Mouse (Mus musculus): ENCODE measurements around the gene Zfp871. TPM values are rescaled to one million over a fixed set of nuclear protein-coding genes. Genes with fewer than 3 reads are reported as not detected.

Zfp871 gene
- polyA plus RNA-seq, 1 experiment from 2014 or later = 55.1 TPM

DNA sequence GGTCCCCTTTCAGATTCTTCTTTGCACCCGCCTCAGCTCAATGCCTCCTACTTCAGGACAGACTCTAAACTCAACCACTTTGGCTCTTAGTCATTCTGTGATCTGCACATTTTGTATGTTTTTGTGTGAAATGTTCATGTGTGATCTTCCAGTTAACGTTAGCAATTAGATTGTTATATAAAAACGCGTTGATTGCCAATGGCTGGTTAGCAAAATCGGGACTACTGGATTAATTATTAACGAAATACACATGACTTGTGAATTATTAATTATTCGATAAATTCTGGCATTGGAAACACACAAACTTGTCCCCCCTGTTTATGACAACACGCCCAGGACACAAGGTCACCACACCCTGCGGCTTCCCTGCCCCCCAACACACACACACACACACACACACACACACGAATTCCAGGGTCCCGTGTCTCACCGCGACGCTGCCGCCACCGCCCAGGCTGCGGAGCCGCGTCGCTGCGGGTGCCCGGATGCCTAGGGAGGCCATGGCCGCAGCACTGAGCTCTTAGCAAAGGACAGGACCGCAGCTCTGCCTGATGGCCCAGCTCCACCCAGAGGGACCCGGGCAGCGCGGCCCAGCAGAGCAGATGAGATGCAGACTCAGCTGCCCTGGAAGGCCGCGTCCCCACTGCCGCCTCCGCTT is 522 bp downstream of the Zfp871 start:
- Histone ChIP-seq H3K27me3 (no peaks in the 10 kb centered on the region), H3K9ac (replicated peaks) (peak overlapping the region; percentile 95), H3K4me1 (replicated peaks) (peaks cover 23% of the 10 kb centered on the region), H3K9me3 (no peaks in the 10 kb centered on the region), H3K27ac (peak overlapping the region; percentile 93), H3K4me2 (peak overlapping the region; percentile 72), H3K36me3 (peaks cover 41% of the 10 kb centered on the region), H3K4me3 (replicated peaks) (peak overlapping the region; percentile 91)
- peak; percentile 89 for ATAC-seq (ENCODE audit: insufficient number of reproducible peaks, insufficient read depth, low FRiP score, low TSS enrichment, low read depth)
- WGBS = 1% methylated on average over 31 of the region's 31 CpGs

DNA sequence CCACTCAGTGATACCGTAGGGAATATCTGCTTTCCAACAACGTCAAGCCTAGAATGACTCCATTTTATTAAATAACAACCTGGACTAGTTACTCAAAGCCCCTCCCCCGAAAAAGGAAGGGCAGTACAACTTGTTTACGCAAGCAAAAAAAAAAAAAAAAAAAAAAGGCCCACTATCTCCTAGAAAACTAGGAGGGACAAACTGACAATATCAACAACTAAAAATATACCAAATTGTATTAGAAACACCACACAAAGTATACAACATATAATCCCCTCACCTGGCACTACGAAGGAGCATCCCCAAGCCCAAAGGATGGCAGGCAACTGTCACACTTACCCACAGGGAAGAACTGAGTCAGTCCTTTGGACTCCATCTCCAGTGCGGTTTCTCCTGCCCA is 1.1 kb downstream of the Zfp871 start:
- 79% methylated on average over 6 of the region's 6 CpGs for WGBS
- peak overlapping the region; percentile 91 for H3K4me3 ChIP-seq (replicated peaks)
- ATAC-seq (ENCODE audit: insufficient number of reproducible peaks, insufficient read depth, low FRiP score, low TSS enrichment, low read depth) = no peak

DNA sequence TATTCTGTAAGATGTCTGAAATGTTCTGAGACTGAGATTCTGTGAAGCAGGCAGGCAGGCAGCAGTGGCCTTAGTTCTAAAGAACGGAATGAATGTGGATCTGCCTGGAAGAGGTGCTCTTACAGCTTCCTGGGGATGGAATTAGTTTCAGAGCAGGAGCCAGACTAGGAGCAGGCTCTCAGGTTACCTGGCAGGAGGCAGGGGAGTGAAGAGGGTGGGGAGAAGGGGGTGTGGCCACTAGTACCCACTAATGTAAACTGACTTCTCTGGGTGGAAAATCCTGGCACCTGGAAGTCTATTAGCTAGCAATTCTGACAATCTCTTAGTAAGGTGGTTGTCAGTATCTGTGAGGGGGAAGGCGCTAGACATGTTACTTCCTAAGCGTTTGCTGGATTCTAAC is 2.4 kb downstream of the Zfp871 start:
- Histone ChIP-seq H3K27me3 (no peaks in the 10 kb centered on the region), H3K4me3 (replicated peaks) (no peak overlapping the region), H3K36me3 (peaks cover 43% of the 10 kb centered on the region), H3K27ac (no peak overlapping the region), H3K4me1 (replicated peaks) (peaks cover 23% of the 10 kb centered on the region), H3K4me2 (no peak overlapping the region), H3K9ac (replicated peaks) (no peak overlapping the region), H3K9me3 (no peaks in the 10 kb centered on the region)
- ATAC-seq (ENCODE audit: insufficient number of reproducible peaks, insufficient read depth, low FRiP score, low TSS enrichment, low read depth) = no peak
- WGBS = 84% methylated on average over 3 of the region's 3 CpGs

More for the DNA sequence above, 1.1 kb downstream of the Zfp871 start:
- H3K4me2 ChIP-seq = peak overlapping the region; percentile 72
- H3K9me3 ChIP-seq = no peaks in the 10 kb centered on the region
- H3K27ac ChIP-seq = no peak overlapping the region
- H3K9ac ChIP-seq (replicated peaks) = peak overlapping the region; percentile 95; the same call in 1 of the 2 replicates
- H3K36me3 ChIP-seq = peaks cover 43% of the 10 kb centered on the region
- H3K27me3 ChIP-seq = no peaks in the 10 kb centered on the region
- H3K4me1 ChIP-seq (replicated peaks) = peaks cover 23% of the 10 kb centered on the region

DNA sequence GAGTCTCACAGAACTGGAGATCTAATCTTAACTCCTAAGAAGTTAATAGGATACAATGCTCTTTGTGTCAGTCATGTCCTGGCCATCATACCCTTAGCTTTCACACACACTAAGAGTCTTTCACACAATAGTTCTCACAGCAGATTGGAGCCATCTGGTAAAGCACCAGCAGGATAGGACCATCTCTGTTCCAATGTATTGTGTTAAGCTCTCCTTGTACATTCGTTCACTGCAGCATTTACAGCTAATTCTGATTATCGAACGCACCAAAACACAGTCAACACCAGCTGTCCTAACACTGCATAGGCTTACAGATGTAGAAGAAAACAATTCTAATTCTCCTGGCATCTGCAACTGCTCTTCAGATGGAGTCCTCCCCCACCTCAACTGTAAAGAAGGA is 10.5 kb downstream of the Zfp871 start:
- Histone ChIP-seq H3K4me1 (replicated peaks) (no peaks in the 10 kb centered on the region), H3K4me2 (no peak overlapping the region), H3K27me3 (no peaks in the 10 kb centered on the region), H3K9ac (replicated peaks) (no peak overlapping the region), H3K4me3 (replicated peaks) (no peak overlapping the region), H3K36me3 (peaks cover 79% of the 10 kb centered on the region), H3K9me3 (no peaks in the 10 kb centered on the region), H3K27ac (no peak overlapping the region)
- ATAC-seq (ENCODE audit: insufficient number of reproducible peaks, insufficient read depth, low FRiP score, low TSS enrichment, low read depth) = no peak
- 97% methylated on average over 3 of the region's 3 CpGs for WGBS

DNA sequence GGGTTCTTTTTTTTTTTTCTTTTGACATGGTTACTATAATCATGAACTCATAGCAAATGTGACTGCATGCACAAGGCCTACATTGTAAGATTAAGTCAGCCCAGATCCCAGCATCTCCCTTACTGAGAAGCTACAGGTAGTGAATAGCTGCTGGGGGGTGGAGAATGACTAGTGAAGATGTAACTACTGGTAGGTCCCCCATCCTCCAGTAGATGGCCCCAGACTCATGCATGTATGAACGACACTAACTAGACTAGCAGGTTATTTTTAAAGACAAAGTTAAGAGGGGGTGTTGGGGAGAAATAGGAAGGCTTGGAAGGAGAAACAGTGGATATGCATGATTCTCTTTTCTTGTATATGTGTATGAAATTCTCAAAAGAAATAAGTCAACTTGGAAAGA is 16.9 kb downstream of the Zfp871 start:
- no peak for ATAC-seq (ENCODE audit: insufficient number of reproducible peaks, insufficient read depth, low FRiP score, low TSS enrichment, low read depth)
- peaks cover 95% of the 10 kb centered on the region for H3K36me3 ChIP-seq
- 94% methylated on average over 1 of the region's 1 CpGs for WGBS
- no peak overlapping the region for H3K9ac ChIP-seq (replicated peaks)
- no peak overlapping the region for H3K27ac ChIP-seq
- H3K4me1 ChIP-seq (replicated peaks) = no peaks in the 10 kb centered on the region
- no peak overlapping the region for H3K4me2 ChIP-seq
- H3K27me3 ChIP-seq = no peaks in the 10 kb centered on the region
- no peak overlapping the region for H3K4me3 ChIP-seq (replicated peaks)
- H3K9me3 ChIP-seq = peaks cover 14% of the 10 kb centered on the region

DNA sequence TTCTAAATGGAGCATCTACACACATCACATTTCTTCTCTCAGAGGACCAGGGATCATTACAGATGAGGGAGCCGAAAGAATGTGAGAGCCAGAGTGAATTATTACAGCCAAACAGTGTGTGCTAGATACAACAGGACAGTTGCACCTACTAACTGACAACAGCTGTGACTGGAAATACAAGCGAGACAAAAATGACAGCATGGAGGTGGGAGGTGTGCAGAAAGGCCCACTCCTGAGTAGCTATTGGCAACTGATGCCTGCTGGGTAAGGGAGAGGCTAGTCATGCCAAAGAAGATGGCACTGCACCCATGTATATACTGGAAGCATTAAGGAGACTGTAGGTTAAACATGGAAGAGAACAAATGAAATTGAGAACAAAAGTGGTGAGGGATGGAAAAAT is 21.7 kb downstream of the Zfp871 start:
- Histone ChIP-seq H3K36me3 (peaks cover 74% of the 10 kb centered on the region), H3K27ac (no peak overlapping the region), H3K4me2 (no peak overlapping the region), H3K4me1 (replicated peaks) (no peaks in the 10 kb centered on the region), H3K9ac (replicated peaks) (no peak overlapping the region), H3K27me3 (no peaks in the 10 kb centered on the region), H3K4me3 (replicated peaks) (no peak overlapping the region), H3K9me3 (peaks cover 32% of the 10 kb centered on the region)
- WGBS = 94% methylated on average over 2 of the region's 2 CpGs
- no peak for ATAC-seq (ENCODE audit: insufficient number of reproducible peaks, insufficient read depth, low FRiP score, low TSS enrichment, low read depth)

DNA sequence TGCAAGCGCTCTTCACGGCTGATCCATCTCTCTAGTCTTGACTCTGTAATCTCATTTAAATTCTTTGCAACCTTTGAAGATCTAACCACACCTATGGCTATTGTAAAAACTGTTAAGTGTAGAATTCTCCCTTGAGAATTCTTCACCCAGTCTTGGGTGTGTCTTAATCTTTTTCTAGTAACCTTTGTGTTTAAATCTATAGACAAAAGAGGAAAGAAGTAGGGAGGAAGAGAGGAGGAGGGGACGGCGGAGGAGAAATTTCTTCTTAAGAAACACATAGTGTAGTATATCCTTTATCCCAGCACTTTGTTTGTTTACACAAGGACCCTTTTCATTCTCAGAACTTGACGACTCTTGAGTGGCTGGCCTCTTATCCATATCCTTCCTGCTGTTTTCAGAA is 30.8 kb downstream of the Zfp871 start:
- H3K27me3 ChIP-seq = no peaks in the 10 kb centered on the region
- H3K27ac ChIP-seq = no peak overlapping the region
- no peak overlapping the region for H3K4me2 ChIP-seq
- no peaks in the 10 kb centered on the region for H3K4me1 ChIP-seq (replicated peaks)
- H3K36me3 ChIP-seq = no peaks in the 10 kb centered on the region
- no peak overlapping the region for H3K9ac ChIP-seq (replicated peaks)
- H3K9me3 ChIP-seq = no peaks in the 10 kb centered on the region
- ATAC-seq (ENCODE audit: insufficient number of reproducible peaks, insufficient read depth, low FRiP score, low TSS enrichment, low read depth) = no peak
- no peak overlapping the region for H3K4me3 ChIP-seq (replicated peaks)
- WGBS = 76% methylated on average over 5 of the region's 5 CpGs

DNA sequence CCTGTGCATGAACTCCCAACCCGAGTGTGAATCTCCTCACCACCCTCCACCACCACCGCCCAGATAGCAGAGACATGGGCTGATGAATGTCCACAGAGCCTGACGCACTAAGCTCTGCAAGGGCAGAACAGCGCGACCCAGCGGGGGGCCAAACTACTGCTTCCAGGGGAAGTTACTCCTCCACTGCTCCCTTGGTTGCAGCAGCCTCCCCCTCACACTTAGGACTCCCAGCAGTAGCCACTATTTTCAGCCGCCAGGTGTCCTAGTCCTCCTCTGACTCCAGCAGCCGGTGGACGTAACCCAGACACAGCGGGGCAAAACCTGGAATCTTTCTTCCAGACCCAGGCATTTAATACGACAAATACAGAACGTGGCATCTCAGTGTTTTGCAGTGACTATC is 34.5 kb downstream of the Zfp871 start:
- no peak overlapping the region for H3K27ac ChIP-seq
- WGBS = 15% methylated on average over 12 of the region's 12 CpGs
- no peak overlapping the region for H3K4me3 ChIP-seq (replicated peaks)
- H3K4me2 ChIP-seq = no peak overlapping the region
- no peak overlapping the region for H3K9ac ChIP-seq (replicated peaks)
- no peaks in the 10 kb centered on the region for H3K9me3 ChIP-seq
- H3K27me3 ChIP-seq = no peaks in the 10 kb centered on the region
- no peaks in the 10 kb centered on the region for H3K36me3 ChIP-seq
- ATAC-seq (ENCODE audit: insufficient number of reproducible peaks, insufficient read depth, low FRiP score, low TSS enrichment, low read depth) = no peak
- no peaks in the 10 kb centered on the region for H3K4me1 ChIP-seq (replicated peaks)

DNA sequence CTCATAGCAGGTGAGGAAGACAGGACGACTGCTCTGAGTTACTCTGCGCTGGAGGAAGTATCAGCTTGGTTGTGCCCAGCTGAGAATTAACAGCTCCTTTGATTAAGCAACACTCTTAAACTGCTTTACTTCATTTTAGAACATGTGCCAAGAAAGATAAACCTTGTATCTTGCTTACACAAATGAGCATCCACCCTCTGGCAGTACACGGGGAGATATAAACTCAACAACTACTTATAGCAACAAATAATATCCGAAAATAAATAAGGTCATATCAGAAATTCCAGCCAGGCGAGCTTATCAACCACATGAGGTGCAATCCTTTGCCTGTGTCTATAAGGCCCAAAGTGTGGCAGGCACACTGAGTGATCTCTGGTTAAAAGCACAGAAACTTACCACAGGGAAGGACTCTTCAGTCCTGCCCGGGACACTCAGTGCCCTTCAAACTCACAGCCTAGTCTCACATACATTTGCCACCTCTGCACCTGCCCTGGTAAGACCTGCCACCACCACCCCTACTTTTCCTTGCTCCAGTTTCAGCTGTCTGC is 35.2 kb downstream of the Zfp871 start:
- Histone ChIP-seq H3K4me3 (replicated peaks) (no peak overlapping the region), H3K36me3 (no peaks in the 10 kb centered on the region), H3K9me3 (no peaks in the 10 kb centered on the region), H3K9ac (replicated peaks) (no peak overlapping the region), H3K4me1 (replicated peaks) (no peaks in the 10 kb centered on the region), H3K4me2 (no peak overlapping the region), H3K27me3 (no peaks in the 10 kb centered on the region), H3K27ac (no peak overlapping the region)
- 75% methylated on average over 6 of the region's 6 CpGs for WGBS
- ATAC-seq (ENCODE audit: insufficient number of reproducible peaks, insufficient read depth, low FRiP score, low TSS enrichment, low read depth) = no peak

DNA sequence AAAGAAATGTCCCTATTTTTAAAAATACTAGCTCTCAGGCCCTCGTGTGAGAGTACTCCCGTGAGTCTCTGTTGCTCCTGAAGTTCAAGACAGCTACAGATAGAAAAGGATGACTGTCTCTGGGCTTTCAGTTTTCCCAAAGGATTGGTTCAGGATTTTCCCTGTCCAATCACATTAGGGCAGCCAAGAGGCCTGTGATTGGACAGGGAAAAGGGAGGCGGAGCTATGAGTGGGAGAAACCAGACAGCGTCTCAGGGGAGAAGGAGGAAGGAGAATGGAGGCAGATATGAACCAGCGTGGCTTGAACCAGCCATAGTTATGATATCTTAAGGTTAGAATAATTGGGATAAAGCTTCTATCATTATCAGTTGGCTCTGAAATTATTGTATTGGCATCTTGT is 37.5 kb downstream of the Zfp871 start:
- Histone ChIP-seq H3K4me1 (replicated peaks) (no peaks in the 10 kb centered on the region), H3K27ac (no peak overlapping the region), H3K9ac (replicated peaks) (no peak overlapping the region), H3K4me2 (no peak overlapping the region), H3K27me3 (no peaks in the 10 kb centered on the region), H3K4me3 (replicated peaks) (no peak overlapping the region), H3K9me3 (no peaks in the 10 kb centered on the region), H3K36me3 (no peaks in the 10 kb centered on the region)
- 33% methylated on average over 5 of the region's 5 CpGs for WGBS
- ATAC-seq (ENCODE audit: insufficient number of reproducible peaks, insufficient read depth, low FRiP score, low TSS enrichment, low read depth) = no peak

DNA sequence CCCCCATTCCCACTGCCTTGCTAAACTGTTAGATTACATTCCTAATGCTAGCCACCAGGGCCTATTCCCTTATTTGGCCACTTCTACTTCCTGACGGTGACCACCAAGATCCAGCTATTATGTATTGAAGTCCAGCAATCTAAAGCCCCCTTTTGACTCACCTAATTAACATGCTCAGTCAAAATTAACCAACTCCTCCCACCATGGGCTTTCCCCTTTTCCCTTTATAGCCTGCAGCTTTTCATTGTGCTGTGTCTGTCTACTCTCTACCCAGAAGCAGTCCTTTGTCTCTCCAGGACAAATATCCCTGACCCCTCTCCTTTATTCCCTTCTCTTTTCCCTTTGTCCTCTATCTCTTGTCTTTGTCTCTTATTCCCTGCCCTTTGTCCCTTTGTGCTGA is 47.0 kb downstream of the Zfp871 start:
- no peak overlapping the region for H3K27ac ChIP-seq
- H3K4me3 ChIP-seq (replicated peaks) = no peak overlapping the region
- H3K9me3 ChIP-seq = no peaks in the 10 kb centered on the region
- WGBS = 36% methylated on average over 1 of the region's 1 CpGs
- no peak overlapping the region for H3K9ac ChIP-seq (replicated peaks)
- H3K36me3 ChIP-seq = no peaks in the 10 kb centered on the region
- no peak for ATAC-seq (ENCODE audit: insufficient number of reproducible peaks, insufficient read depth, low FRiP score, low TSS enrichment, low read depth)
- no peaks in the 10 kb centered on the region for H3K27me3 ChIP-seq
- no peak overlapping the region for H3K4me2 ChIP-seq
- no peaks in the 10 kb centered on the region for H3K4me1 ChIP-seq (replicated peaks)

DNA sequence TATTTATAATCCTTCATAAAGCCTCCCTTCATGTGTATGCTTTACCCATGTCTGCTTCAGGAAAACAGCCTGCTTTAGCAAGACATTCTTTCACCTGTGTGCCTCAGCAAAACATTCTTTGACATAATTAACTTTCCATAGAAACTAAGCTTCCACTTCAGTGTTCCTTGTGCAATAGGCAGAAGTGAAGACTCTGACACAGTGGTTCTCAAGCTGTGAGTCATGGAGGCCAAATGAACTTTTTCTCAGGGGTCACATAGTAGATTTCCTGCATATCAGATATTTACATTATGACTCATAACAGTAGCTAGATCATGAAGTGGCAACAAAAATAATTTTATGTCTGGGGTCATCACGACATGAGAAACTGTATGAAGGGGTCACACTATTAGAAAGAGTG is 49.7 kb downstream of the Zfp871 start:
- 82% methylated on average over 1 of the region's 1 CpGs for WGBS
- no peak for ATAC-seq (ENCODE audit: insufficient number of reproducible peaks, insufficient read depth, low FRiP score, low TSS enrichment, low read depth)
- Histone ChIP-seq H3K4me1 (replicated peaks) (no peaks in the 10 kb centered on the region), H3K36me3 (no peaks in the 10 kb centered on the region), H3K4me3 (replicated peaks) (no peak overlapping the region), H3K9ac (replicated peaks) (no peak overlapping the region), H3K27me3 (no peaks in the 10 kb centered on the region), H3K27ac (no peak overlapping the region), H3K9me3 (no peaks in the 10 kb centered on the region), H3K4me2 (no peak overlapping the region)
